27 mouse cellular contexts compared by ENCODE assay signal in genomic region chr5:43300076-43300475, GRCm38 (mm10).
"Had no signal": no experiment of that assay in that cellular context is flagged by ENCODE, and none has a peak within 500 bp of the region (broad histone marks: within the 10 kb centered on the region; RNA-seq: fewer than 3 reads in every experiment).

No protein-coding gene starts in this region.

- H3K27me3 ChIP-seq: heart, embryonic 13.5 days; heart, embryonic 15.5 days; hindbrain, embryonic 12.5 days; intestine, embryonic 15.5 days; limb, embryonic 12.5 days; liver, embryonic 13.5 days; liver, embryonic 15.5 days had no signal

- ATAC-seq: hindbrain, embryonic 16.5 days; inflammation-experienced regulatory T-cells, adult 6 months; intestine, embryonic 15.5 days; intestine, postnatal 0 days had no signal

- H3K9me3 ChIP-seq: heart, embryonic 13.5 days; heart, embryonic 15.5 days; hindbrain, embryonic 10.5 days; hindbrain, embryonic 12.5 days; intestine, embryonic 15.5 days; limb, embryonic 10.5 days; limb, embryonic 12.5 days; liver, embryonic 13.5 days; liver, embryonic 15.5 days had no signal

- H3K27ac ChIP-seq: gastrocnemius, adult 2 months; heart, embryonic 15.5 days; hindbrain, embryonic 10.5 days; hindbrain, embryonic 12.5 days; hindbrain, embryonic 14.5 days; intestine, embryonic 15.5 days; layer of hippocampus, adult 2 months; left cerebral cortex, adult 2 months; limb, embryonic 10.5 days; limb, embryonic 12.5 days; liver, embryonic 13.5 days; liver, embryonic 15.5 days had no signal

- H3K9ac ChIP-seq: heart, embryonic 13.5 days; heart, embryonic 15.5 days; hindbrain, embryonic 12.5 days; hindbrain, embryonic 14.5 days; intestine, embryonic 15.5 days; limb, embryonic 12.5 days; liver, embryonic 13.5 days; liver, embryonic 15.5 days had no signal

- H3K4me2 ChIP-seq: heart, embryonic 11.5 days; heart, embryonic 13.5 days; heart, embryonic 15.5 days; hindbrain, embryonic 12.5 days; hindbrain, embryonic 14.5 days; intestine, embryonic 15.5 days; limb, embryonic 12.5 days; liver, embryonic 11.5 days; liver, embryonic 13.5 days; liver, embryonic 15.5 days had no signal

- H3K4me3 ChIP-seq: gastrocnemius, adult 2 months; heart, embryonic 13.5 days; heart, embryonic 15.5 days; hindbrain, embryonic 10.5 days; hindbrain, embryonic 12.5 days; intestine, embryonic 15.5 days; layer of hippocampus, adult 2 months; left cerebral cortex, adult 2 months; limb, embryonic 10.5 days; limb, embryonic 12.5 days; liver, embryonic 13.5 days; liver, embryonic 15.5 days had no signal

- H3K36me3 ChIP-seq: heart, embryonic 13.5 days; heart, embryonic 15.5 days; hindbrain, embryonic 10.5 days; hindbrain, embryonic 12.5 days; intestine, embryonic 15.5 days; limb, embryonic 10.5 days; limb, embryonic 12.5 days; liver, embryonic 13.5 days; liver, embryonic 15.5 days had no signal

- H3K4me1 ChIP-seq: hindbrain, embryonic 10.5 days; intestine, embryonic 15.5 days; limb, embryonic 10.5 days; limb, embryonic 12.5 days; liver, embryonic 13.5 days; liver, embryonic 15.5 days had no signal

- DNase-seq: gastrocnemius, adult 2 months; gastrocnemius, postnatal 10 days; gastrocnemius, postnatal 25 days; heart, adult 11 months; heart, postnatal 4 days; kidney, adult 18-20 months; kidney, adult 8-10 months; kidney, postnatal 10 days; kidney, postnatal 25 days; kidney, postnatal 4 days; liver, embryonic 13.5 days had no signal
